Mouse (Mus musculus) left cerebral cortex, adult 2 months (tissue): ENCODE measurements around the gene Shisa8. TPM values are rescaled to one million over a fixed set of nuclear protein-coding genes. Genes with fewer than 3 reads are reported as not detected.

ENCODE experiments used
- DNase-seq, 2 experiments: peaks; one replicate each; pipeline ENCODE4 v3.0.0; 2021 to 2022; ENCODE audit warnings: low spot score in 2 of 2, mixed read lengths in 1 of 2; ENCODE audit errors: extremely low spot score in 1 of 2
- H3K27ac ChIP-seq: fragments of 200-600 bp; 2 replicates; pipeline ENCODE4 v1.8.1; 2022
- H3K4me3 ChIP-seq: fragments of 200-600 bp; 2 replicates; pipeline ENCODE4 v1.8.1; 2022
- CTCF ChIP-seq: fragments of 200-600 bp; IDR thresholded peaks from 2 replicates; pipeline ENCODE4 v1.8.1; 2022; ENCODE audit warnings: antibody characterized with exemption, mild to moderate bottlenecking, moderate library complexity
- intact Hi-C: fragments of 180-260 bp; cut with DNase I; formaldehyde crosslinking; loops from one replicate; pipeline ENCODE4 v1.15.1; 2025
- total RNA-seq, 2 experiments: library from RNA; stranded (reverse); gene quantifications; 2 replicates each; pipeline ENCODE4 v1.2.3; 2021

Shisa8 gene
- total RNA-seq, 2 experiments from 2014 or later = 2.1 to 2.7 TPM

DNA sequence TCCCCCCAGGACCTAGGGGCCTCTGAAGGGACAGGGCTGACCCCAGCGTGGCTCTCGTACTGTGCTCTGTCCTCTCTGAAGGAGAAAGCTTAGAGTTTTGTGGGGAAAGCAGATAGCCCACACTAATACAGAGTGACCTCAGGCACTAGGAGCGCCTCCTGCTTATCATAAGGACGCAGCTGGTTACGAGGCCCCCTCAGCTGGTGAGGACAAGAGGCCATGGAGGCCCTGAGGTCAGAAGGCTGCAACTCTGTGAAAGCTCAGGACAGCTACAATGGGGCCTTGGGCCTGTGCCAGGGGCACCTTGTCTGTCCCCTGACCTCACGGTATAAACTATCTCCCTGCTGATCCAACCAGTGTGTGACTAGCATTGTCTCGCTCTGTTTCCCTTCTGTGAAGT lies 28.4 kb downstream of the Shisa8 start:
- no peak for TF ChIP-seq CTCF
- intact Hi-C loops = no loop called here
- H3K4me3 ChIP-seq = no peak overlapping the region
- no peak for DNase-seq
- H3K27ac ChIP-seq = no peak overlapping the region

DNA sequence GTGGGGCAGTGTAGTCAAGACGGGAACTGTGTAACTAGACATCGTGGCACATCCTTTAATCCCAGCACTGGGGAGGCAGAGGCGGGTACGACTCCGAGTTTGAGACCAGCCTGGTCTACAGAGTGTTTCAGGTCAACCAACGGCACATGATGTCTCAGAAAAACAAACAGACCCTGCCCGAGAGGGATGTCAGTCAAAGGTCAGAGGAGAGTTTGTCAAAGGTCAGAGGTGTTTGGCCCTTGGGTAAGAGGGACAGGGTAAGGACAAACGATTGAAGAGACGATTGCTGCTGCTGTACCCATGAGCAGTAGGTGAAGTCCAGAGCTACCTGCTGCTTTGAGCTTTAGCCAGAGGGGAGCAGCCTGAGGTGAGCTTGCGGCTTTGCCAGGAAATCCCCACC lies 29.0 kb downstream of the Shisa8 start:
- Histone ChIP-seq H3K27ac (no peak overlapping the region), H3K4me3 (no peak overlapping the region)
- TF ChIP-seq CTCF = no peak
- no peak for DNase-seq
- intact Hi-C loops = no loop called here

DNA sequence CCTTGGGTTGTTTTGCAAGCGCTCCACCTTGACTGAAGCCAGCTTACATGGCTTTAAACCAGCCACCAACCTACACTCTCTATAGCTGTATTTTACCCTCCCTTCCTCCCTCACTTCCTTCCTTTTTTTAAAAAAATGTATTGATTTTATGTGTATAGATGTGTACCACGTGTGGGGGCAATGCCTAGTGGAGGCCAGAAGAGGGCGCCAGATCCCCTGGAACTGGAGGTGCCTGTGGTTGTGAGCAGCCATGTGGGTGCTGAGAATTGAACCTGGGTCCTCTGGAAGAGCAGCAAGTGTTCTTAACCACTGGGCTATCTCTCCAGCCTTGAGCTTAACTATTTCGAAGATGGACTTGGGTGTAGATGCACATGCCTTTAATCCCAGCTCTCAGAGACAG lies 30.3 kb downstream of the Shisa8 start:
- TF ChIP-seq CTCF = peak; percentile 30
- intact Hi-C loops = no loop called here
- no peak overlapping the region for H3K4me3 ChIP-seq
- no peak for DNase-seq
- no peak overlapping the region for H3K27ac ChIP-seq

DNA sequence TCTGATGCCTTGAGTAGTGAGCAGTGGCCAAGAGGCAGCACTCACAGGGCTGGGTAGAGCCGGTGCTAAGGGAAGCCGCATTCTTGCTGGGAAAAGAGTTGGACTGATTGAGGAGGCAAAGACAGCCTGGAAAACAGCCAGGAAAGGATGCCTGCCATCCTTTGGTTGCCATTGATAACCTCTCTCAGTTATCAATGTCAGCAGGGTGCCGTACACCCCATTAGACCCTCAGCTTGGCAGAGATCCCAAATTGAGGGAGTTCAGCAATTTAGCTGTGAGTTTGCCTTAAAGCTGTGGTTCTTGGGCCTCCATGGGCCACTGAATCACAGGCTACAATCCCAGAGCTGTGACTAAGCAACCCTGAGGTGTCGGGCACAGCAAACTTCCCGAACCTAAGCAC lies 31.5 kb downstream of the Shisa8 start:
- no peak overlapping the region for H3K27ac ChIP-seq
- no peak for TF ChIP-seq CTCF
- intact Hi-C loops = no loop called here
- no peak overlapping the region for H3K4me3 ChIP-seq
- no peak for DNase-seq

DNA sequence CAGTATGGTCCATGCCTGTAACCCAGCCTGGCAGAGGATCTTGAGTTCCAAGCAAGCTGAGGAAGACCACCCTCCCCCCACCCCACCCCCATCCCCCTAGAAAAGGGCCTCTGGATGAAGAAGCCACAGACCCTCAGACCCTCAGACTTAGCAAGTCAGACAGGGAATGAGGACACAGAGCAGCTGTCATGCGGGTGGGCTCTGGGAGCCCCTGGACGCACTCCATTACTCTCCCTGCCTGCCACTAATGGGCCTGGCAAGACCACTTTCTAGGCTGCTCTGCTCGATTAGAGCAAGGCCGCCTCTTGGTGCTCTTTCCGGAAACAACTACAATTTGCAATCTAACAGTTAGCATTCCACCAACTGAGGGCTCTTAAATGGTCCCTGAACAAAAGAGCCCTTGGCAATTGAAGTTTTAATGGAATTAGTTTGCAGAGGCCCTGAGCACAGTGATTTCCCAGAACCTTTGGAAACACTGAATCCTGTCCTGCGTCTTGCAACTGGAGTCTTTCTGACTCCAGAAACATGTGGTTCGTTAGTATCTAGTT lies 34.8 kb downstream of the Shisa8 start:
- intact Hi-C loops = no loop called here
- Histone ChIP-seq H3K27ac (no peak overlapping the region; the same call in 1 of the 2 replicates), H3K4me3 (no peak overlapping the region)
- no peak for DNase-seq
- TF ChIP-seq CTCF = no peak

DNA sequence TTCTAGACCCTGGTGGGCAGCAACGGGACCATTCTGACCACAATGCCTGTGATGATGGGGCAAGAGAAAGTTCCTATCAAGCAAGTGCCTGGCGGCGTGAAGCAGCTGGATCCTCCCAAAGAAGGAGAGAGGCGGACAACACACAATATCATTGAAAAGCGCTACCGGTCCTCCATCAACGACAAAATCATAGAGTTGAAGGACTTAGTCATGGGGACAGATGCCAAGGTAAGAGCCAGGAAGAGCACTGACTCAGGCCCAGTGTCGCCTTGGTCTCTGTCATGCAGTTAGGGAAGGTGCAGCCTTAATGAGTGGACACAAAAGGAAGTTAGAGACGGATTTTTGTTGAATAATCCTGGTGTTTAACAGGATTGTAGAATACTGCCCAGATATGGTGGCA lies 37.5 kb downstream of the Shisa8 start:
- no peak overlapping the region for H3K27ac ChIP-seq
- no peak for DNase-seq
- intact Hi-C loops = no loop called here
- no peak for TF ChIP-seq CTCF
- no peak overlapping the region for H3K4me3 ChIP-seq

DNA sequence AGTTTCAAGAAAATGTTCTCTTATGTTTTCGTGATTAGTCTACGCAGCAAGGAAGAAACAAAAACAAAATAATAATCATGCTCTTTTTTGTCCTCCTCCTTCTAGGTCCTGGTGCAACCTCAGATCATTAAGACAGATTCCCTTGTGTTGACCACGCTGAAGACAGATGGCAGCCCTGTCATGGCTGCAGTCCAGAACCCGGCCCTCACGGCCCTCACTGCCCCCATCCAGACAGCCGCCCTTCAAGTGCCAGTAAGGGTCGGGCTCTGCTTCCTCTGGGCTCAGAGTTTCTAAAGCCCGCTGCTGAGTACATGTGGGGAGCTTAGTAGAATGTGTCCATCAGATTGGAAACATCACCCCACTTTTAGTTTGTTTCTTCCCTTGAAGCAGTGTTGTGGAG lies 40.0 kb downstream of the Shisa8 start:
- Histone ChIP-seq H3K4me3 (no peak overlapping the region), H3K27ac (no peak overlapping the region)
- intact Hi-C loops = no loop called here
- DNase-seq = no peak
- no peak for TF ChIP-seq CTCF

DNA sequence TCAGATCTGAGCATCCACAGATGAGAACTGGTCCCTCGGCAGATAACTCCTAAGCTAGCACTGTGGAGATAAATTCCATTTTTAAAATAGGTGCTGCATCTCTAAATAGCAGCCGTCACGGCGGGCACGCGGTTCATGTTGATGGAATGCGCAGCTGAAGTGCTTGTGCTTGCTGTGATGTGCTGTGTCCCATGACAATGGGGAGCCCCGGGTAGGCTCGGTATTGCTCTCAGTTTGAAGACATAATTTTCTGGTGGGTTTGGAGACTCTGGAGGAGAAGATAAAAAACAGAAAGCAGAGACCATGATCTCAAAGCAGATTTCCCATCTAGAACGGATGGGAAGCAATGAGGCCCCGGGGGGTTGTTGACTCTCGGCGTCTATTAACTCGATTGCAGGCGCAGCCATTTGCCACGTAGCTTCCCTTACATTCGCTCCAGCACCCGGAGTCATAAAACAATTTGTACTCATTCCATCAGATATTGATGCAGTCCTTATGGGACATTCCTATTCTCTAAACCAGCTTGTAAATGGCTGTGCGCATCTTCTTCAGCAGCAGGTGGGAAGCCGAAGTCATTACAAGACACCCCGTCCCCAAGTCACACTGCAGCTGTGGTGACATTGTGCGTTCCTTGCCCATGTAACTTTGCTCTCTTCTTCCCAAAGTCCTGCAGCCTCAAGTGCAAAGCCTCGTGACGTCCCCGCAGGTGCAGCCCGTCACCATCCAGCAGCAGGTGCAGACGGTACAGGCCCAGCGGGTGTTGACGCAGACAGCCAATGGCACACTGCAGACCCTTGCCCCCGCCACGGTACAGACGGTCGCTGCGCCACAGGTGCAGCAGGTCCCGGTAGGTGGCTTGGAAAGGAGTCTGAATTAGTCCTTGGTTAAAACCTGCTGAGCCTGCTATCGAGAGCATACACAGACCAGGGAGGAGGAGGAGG lies 41.9 kb downstream of the Shisa8 start:
- no peak overlapping the region for H3K27ac ChIP-seq
- TF ChIP-seq CTCF = no peak
- no peak overlapping the region for H3K4me3 ChIP-seq
- intact Hi-C loops = no loop called here
- no peak for DNase-seq

DNA sequence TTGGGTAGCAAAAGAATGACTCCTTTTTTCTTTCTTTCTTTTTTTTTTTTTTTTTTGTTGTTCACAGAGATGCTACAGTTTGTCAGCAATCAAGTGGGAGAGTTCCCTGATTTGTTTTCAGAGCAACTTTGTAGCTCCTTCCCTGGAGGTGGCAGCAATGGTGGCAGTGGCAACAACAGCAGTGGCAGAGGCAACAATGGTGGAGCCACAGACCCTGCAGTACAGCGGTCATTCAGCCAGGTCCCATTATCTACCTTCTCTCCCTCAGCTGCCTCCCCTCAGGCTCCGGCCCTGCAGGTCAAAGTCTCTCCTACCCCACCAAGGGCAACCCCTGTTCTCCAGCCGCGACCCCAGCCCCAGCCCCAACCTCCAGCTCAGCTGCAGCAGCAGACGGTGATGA lies 42.9 kb downstream of the Shisa8 start:
- Histone ChIP-seq H3K27ac (no peak overlapping the region), H3K4me3 (no peak overlapping the region)
- intact Hi-C loops = no loop called here
- TF ChIP-seq CTCF = no peak
- no peak for DNase-seq

DNA sequence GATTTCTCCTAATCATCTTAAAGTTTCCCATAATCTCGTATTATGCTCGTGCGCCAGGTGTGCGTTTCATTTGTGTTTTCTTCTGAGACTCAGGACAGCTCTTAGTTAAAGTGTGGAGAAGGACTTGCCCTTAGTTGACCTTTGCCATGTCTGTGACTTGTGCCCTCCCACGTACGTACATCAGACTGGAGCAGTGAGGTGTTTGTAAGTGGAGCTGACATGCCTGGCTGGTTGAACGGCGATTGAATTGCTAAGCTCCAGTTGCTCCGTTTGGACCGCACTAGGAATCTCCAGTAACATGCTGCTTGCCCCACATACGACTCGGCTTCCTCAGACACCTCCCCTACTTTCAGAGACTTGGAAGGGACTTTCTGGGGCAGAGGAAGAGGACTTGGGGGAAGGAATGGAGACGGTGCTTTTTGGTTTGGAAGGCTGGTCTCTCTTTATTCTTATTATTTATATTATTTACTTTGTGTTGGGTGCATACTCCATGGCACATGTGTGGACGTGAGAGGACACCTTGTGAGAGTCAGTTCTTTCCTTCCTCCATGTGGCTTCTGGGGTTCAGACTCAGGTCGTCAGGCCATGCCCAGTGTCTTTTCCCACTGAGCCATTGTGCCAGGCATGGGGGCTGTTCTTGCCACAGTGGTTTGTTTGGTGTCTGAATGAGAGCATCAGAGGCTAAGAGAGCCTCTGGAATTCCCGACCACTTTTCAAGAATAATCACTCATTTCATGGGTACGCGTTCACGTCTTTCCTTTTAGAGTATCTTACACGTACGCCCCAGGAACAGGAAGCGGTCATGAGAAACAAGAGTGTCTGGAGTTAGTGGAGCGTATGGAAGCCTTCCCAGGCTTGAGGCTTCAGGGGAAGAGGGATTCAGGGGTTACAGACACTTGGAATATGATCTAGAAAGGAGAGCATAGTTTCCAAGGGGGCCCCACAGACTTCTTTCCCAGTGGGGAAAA lies 45.1 kb downstream of the Shisa8 start:
- intact Hi-C loops = no loop called here
- DNase-seq = no peak
- Histone ChIP-seq H3K27ac (no peak overlapping the region), H3K4me3 (no peak overlapping the region)
- TF ChIP-seq CTCF = no peak

DNA sequence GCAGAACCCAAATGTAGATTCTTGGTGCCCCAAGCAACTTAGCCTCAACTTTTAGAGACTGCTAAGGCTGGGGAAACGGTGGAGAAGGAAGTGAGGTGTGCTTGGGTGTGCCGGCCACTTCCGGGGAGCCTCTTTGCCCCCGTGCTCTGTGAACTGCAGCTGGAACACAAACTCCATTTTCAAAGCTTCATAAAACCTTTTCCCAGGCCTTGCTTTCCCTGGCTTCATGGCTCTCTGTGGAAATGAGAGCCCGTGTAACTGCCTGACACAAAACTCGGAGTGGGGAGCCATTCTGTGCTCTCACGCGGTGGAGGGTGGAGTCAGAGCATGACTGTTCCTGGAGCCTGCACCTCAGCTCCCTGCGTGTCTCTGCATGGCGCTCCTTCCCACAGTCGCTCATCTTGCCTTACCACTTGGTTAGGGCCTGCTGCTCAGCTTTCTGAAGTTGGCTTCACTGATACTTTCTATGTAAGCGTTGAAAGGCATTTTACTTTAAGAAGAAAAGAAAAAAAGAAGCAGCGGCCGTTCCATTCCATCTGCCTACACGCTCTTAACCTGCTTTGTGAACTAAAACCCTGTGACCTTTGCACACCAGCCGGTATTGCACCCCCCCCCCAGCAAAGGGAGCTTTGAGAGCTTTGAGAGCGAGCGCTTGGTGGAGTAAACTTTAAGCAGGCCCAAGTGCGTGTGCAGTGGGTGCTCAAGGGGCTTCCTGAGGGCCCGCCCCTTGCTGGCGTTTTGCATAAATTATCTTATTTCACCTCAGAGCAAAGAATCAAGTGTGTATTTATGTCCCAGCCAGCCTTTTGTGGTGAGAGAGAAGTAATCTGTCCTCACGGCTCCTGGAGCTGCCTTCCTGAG lies 46.1 kb downstream of the Shisa8 start:
- DNase-seq = peak in 1 of 2 experiments; percentile 31
- TF ChIP-seq CTCF = no peak
- Histone ChIP-seq H3K4me3 (no peak overlapping the region), H3K27ac (no peak overlapping the region; the same call in 1 of the 2 replicates)
- intact Hi-C loops = no loop called here
